In the genomic region with DNA sequence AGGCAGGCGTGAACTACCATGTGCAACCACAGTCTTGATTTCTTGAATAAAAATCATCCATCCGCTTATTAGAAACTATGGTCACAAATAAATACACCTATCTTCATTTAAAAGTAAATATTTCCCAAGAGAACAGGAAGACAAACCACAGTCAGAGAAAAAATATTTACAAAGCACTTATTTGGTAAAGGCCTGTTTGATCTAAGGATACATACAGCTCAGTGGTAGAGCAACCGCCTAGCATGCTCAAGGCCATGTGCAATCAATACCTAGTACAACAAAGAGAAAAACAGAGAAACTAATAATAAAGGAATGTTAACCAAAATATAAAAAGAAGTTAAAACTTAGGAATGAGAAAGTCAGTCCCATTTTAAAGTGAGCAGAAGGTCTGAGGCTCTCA, we compare ENCODE assay signal across 30 mouse cellular contexts. TPM values are rescaled to one million over a fixed set of nuclear protein-coding genes. Genes with fewer than 3 reads are reported as not detected.
DNase-seq lines count a peak whose midpoint lies in the region; ATAC-seq and TF ChIP-seq lines count a peak whose summit lies in the region.
"Had no signal": no experiment of that assay in that cellular context is flagged by ENCODE, and none has a peak within 500 bp of the region (broad histone marks: within the 10 kb centered on the region; RNA-seq: fewer than 3 reads in every experiment).

No protein-coding gene starts in this region.

- no peak for TF ChIP-seq POLR2A in liver, adult 2 months (IDR thresholded peaks at IDR 0.05; ENCODE audit: extremely low read depth, insufficient read depth, low read length)

- H3K4me3 ChIP-seq in liver, adult 2 months (ENCODE audit: insufficient read depth, low read depth, low read length), result no peak overlapping the region
- no peak overlapping the region for H3K4me3 ChIP-seq in liver, embryonic 12.5 days
- H3K4me3 ChIP-seq in liver, embryonic 14.5 days (ENCODE audit: insufficient read depth in 1 of 2, low read depth in 2 of 2, low read length in 2 of 2), result no peak overlapping the region
- no peak overlapping the region for H3K4me3 ChIP-seq in liver, postnatal 0 days (ENCODE audit: low read depth, low read length)
- no peak overlapping the region for H3K4me3 ChIP-seq in limb, embryonic 10.5 days
- H3K4me3 ChIP-seq: embryonic facial prominence, embryonic 10.5 days; embryonic facial prominence, embryonic 13.5 days; erythroblast, embryonic 14.5 days; forebrain, embryonic 12.5 days; heart, adult 2 months; heart, embryonic 10.5 days; heart, embryonic 13.5 days had no signal

- H3K4me2 ChIP-seq in liver, embryonic 12.5 days, result no peak overlapping the region
- 0 out of 2 replicates have a peak overlapping the region, but pooled peaks have one; percentile 15 for H3K4me2 ChIP-seq in liver, embryonic 14.5 days (ENCODE audit: low read depth)
- H3K4me2 ChIP-seq in liver, postnatal 0 days (ENCODE audit: low read depth, low read length), result 0 out of 2 replicates have a peak overlapping the region, but pooled peaks have one; percentile 0
- H3K4me2 ChIP-seq: embryonic facial prominence, embryonic 13.5 days; forebrain, embryonic 12.5 days; heart, embryonic 13.5 days; hindbrain, embryonic 14.5 days had no signal

- H3K27me3 ChIP-seq in liver, adult 2 months (ENCODE audit: control insufficient read depth, insufficient read depth, low read length), result no peaks in the 10 kb centered on the region
- H3K27me3 ChIP-seq in liver, embryonic 12.5 days (replicated peaks), result no peaks in the 10 kb centered on the region
- H3K27me3 ChIP-seq in liver, embryonic 14.5 days (ENCODE audit: control insufficient read depth, insufficient read depth, low read length), result no peaks in the 10 kb centered on the region
- no peaks in the 10 kb centered on the region for H3K27me3 ChIP-seq in liver, postnatal 0 days (ENCODE audit: insufficient read depth, low read length)
- no peaks in the 10 kb centered on the region for H3K27me3 ChIP-seq in limb, embryonic 10.5 days (ENCODE audit: low read depth, poor library complexity, severe bottlenecking)
- H3K27me3 ChIP-seq: CH12.LX; embryonic facial prominence, embryonic 13.5 days; forebrain, embryonic 12.5 days; heart, embryonic 13.5 days had no signal

- no peak for TF ChIP-seq CTCF in liver, adult 2 months (IDR thresholded peaks at IDR 0.05; ENCODE audit: low read depth, low read length)
- no peak for TF ChIP-seq CTCF in liver, embryonic 14.5 days (IDR thresholded peaks at IDR 0.05; ENCODE audit: low read depth)
- TF ChIP-seq CTCF in liver, postnatal 0 days (IDR thresholded peaks at IDR 0.05; ENCODE audit: low read depth), result no peak

- H3K9me3 ChIP-seq in liver, embryonic 12.5 days (replicated peaks), result no peaks in the 10 kb centered on the region
- no peaks in the 10 kb centered on the region for H3K9me3 ChIP-seq in liver, embryonic 14.5 days (ENCODE audit: control insufficient read depth, low read length)
- no peaks in the 10 kb centered on the region for H3K9me3 ChIP-seq in liver, postnatal 0 days (ENCODE audit: low read length)
- no peaks in the 10 kb centered on the region for H3K9me3 ChIP-seq in limb, embryonic 10.5 days (replicated peaks)
- H3K9me3 ChIP-seq: embryonic facial prominence, embryonic 10.5 days; embryonic facial prominence, embryonic 13.5 days; forebrain, embryonic 12.5 days; G1E; heart, embryonic 10.5 days; heart, embryonic 13.5 days had no signal

- 35% methylated on average over 3 of the region's 3 CpGs for WGBS in liver, adult 2 months
- 80% methylated on average over 3 of the region's 3 CpGs for WGBS in liver, embryonic 12.5 days (ENCODE audit: insufficient replicate concordance)
- 80% methylated on average over 3 of the region's 3 CpGs for WGBS in liver, embryonic 14.5 days (ENCODE audit: insufficient replicate concordance)
- 72% methylated on average over 3 of the region's 3 CpGs for WGBS in liver, postnatal 0 days (ENCODE audit: insufficient replicate concordance)
- 95% methylated on average over 3 of the region's 3 CpGs for WGBS in limb, embryonic 10.5 days

- ATAC-seq in liver, embryonic 12.5 days, result no peak
- ATAC-seq in liver, embryonic 14.5 days (ENCODE audit: insufficient read depth), result no peak
- peak; percentile 82 for ATAC-seq in liver, postnatal 0 days
- ATAC-seq: forebrain, embryonic 16.5 days; hindbrain, postnatal 0 days had no signal

- peaks cover 24% of the 10 kb centered on the region for H3K4me1 ChIP-seq in liver, adult 2 months (ENCODE audit: control insufficient read depth, insufficient read depth, low read length)
- peaks cover 57% of the 10 kb centered on the region for H3K4me1 ChIP-seq in liver, embryonic 12.5 days
- H3K4me1 ChIP-seq in liver, embryonic 14.5 days (replicated peaks; ENCODE audit: control insufficient read depth in 2 of 2, insufficient read depth in 2 of 2, low read length in 1 of 2), result peaks cover 0 to 33% of the 10 kb centered on the region in 2 experiments; a peak in 2 of 4 replicates
- peaks cover 32% of the 10 kb centered on the region for H3K4me1 ChIP-seq in liver, postnatal 0 days (ENCODE audit: insufficient read depth)
- peaks cover 10% of the 10 kb centered on the region for H3K4me1 ChIP-seq in limb, embryonic 10.5 days

- peak; percentile 68 for DNase-seq in liver, adult 2 months (ENCODE audit: extremely low read depth, low read depth, low spot score)
- DNase-seq in liver, embryonic 14.5 days (ENCODE audit: low read depth in 3 of 3, low spot score in 3 of 3), result no peak
- no peak for DNase-seq in liver, postnatal 0 days
- no peak for DNase-seq in lung, postnatal 10 days
- DNase-seq in limb, embryonic 10.5 days (ENCODE audit: low spot score), result no peak
- DNase-seq: adrenal gland, adult 2 months; adrenal gland, postnatal 14 days; B cell, adult 2 months; cerebellum, adult 11 months; cerebellum, adult 2 months; cerebellum, postnatal 10 days; cerebellum, postnatal 36 days; embryo, embryonic 11 days; gastrocnemius, postnatal 10 days; gastrocnemius, postnatal 36 days; heart, adult 2 months; heart, postnatal 14 days; heart, postnatal 4 days had no signal

- H3K9ac ChIP-seq in liver, adult 2 months (ENCODE audit: low read depth, low read length), result no peak overlapping the region
- no peak overlapping the region for H3K9ac ChIP-seq in liver, embryonic 12.5 days
- H3K9ac ChIP-seq in liver, embryonic 14.5 days (replicated peaks), result no peak overlapping the region
- no peak overlapping the region for H3K9ac ChIP-seq in liver, postnatal 0 days (replicated peaks)
- H3K9ac ChIP-seq: embryonic facial prominence, embryonic 13.5 days; forebrain, embryonic 12.5 days; heart, embryonic 13.5 days; hindbrain, embryonic 14.5 days had no signal

- 0 out of 2 replicates have a peak overlapping the region, but pooled peaks have one; percentile 36 for H3K27ac ChIP-seq in liver, adult 2 months (replicated peaks; ENCODE audit: insufficient read depth, low read depth, low read length)
- no peak overlapping the region for H3K27ac ChIP-seq in liver, embryonic 12.5 days
- no peak overlapping the region for H3K27ac ChIP-seq in liver, embryonic 14.5 days
- H3K27ac ChIP-seq in liver, postnatal 0 days (ENCODE audit: low read depth), result peak overlapping the region; percentile 67
- H3K27ac ChIP-seq in limb, embryonic 10.5 days, result no peak overlapping the region
- H3K27ac ChIP-seq: embryonic facial prominence, embryonic 10.5 days; embryonic facial prominence, embryonic 13.5 days; forebrain, embryonic 12.5 days; heart, adult 2 months; heart, embryonic 10.5 days; heart, embryonic 13.5 days; hindbrain, embryonic 14.5 days; hindbrain, postnatal 0 days had no signal

- no peaks in the 10 kb centered on the region for H3K36me3 ChIP-seq in liver, adult 2 months (ENCODE audit: control insufficient read depth, insufficient read depth, low read length)
- no peaks in the 10 kb centered on the region for H3K36me3 ChIP-seq in liver, embryonic 12.5 days
- H3K36me3 ChIP-seq in liver, embryonic 14.5 days (replicated peaks; ENCODE audit: control insufficient read depth, insufficient read depth, low read depth), result no peaks in the 10 kb centered on the region
- H3K36me3 ChIP-seq in liver, postnatal 0 days (replicated peaks; ENCODE audit: insufficient read depth, low read length), result no peaks in the 10 kb centered on the region
- H3K36me3 ChIP-seq in limb, embryonic 10.5 days, result no peaks in the 10 kb centered on the region
- H3K36me3 ChIP-seq: embryonic facial prominence, embryonic 10.5 days; embryonic facial prominence, embryonic 13.5 days; forebrain, embryonic 12.5 days; G1E; heart, embryonic 10.5 days; heart, embryonic 13.5 days had no signal

- peaks cover 59% of the 10 kb centered on the region for H3K79me2 ChIP-seq in liver, adult 2 months (ENCODE audit: control insufficient read depth, insufficient read depth, low read length)

- no peak for TF ChIP-seq EP300 in liver, embryonic 14.5 days (IDR thresholded peaks at IDR 0.05; ENCODE audit: low read depth)
- TF ChIP-seq EP300 in liver, postnatal 0 days (IDR thresholded peaks at IDR 0.05; ENCODE audit: low read depth), result peak; percentile 16; the same call in 1 of the 2 replicates

RNA-seq across cellular contexts. Expression of a gene that starts 28.8 kb away (rescaled TPM):
- total RNA-seq in liver, adult 2 months (2014; rRNA removed), result 12.7 and 13.4 TPM in 2 replicates
- 4.4 and 5.3 TPM in 2 replicates for polyA plus RNA-seq in liver, adult 2 months (2012; rRNA removed)
- polyA plus RNA-seq in liver, embryonic 12.5 days (2016; fragmentation: Nextera tagmentation; extraction: Ambion mirVana), result 10.3 and 11.1 TPM in 2 replicates
- 3.2 and 4.4 TPM in 2 replicates for polyA plus RNA-seq in liver, embryonic 14.5 days (2012; rRNA removed)
- polyA plus RNA-seq in liver, embryonic 14.5 days (2014; fragmentation: Nextera tagmentation; extraction: Ambion mirVana), result 4.9 and 5.1 TPM in 2 replicates
- 4.5 and 5.6 TPM in 2 replicates for polyA plus RNA-seq in liver, postnatal 0 days (2015; fragmentation: Nextera tagmentation; extraction: Ambion mirVana)
- 14.9 and 16.4 TPM in 2 replicates for polyA plus RNA-seq in limb, embryonic 10.5 days (2016; fragmentation: Nextera tagmentation; extraction: Ambion mirVana)

Comparison
In these comparisons a context has a peak if more than half of its experiments do, and no peak if none do; other contexts are left out.
1. H3K27ac ChIP-seq: peak in liver, adult 2 months (single experiment) and liver, postnatal 0 days (single experiment); none in liver, embryonic 12.5 days (single experiment), liver, embryonic 14.5 days (single experiment) and limb, embryonic 10.5 days (single experiment).